Mouse (Mus musculus) forebrain, embryonic 16.5 days (tissue): ENCODE measurements around the gene Fdps. TPM values are rescaled to one million over a fixed set of nuclear protein-coding genes. Genes with fewer than 3 reads are reported as not detected.
"Not testable (repeated sequence)": the region's sequence is repeated elsewhere in the genome, so short reads cannot be mapped to it uniquely, and the experiment has no call there.

ENCODE experiments used
- ATAC-seq: fragments of 200-750 bp; cut with Nextera tagmentation; 2 replicates; pipeline ENCODE4 v1.8.0; 2017; ENCODE audit warnings: mild to moderate bottlenecking, moderate library complexity
- H3K27ac ChIP-seq: fragments of 300-500 bp; sonication (generic); 2 replicates; pipeline ENCODE4 v1.5.1; 2014; ENCODE audit warnings: low read length, control low read depth
- H3K27me3 ChIP-seq: fragments of 300-500 bp; sonication (generic); replicated peaks from 2 replicates; pipeline ENCODE4 v1.6.1; 2014; ENCODE audit warnings: low read length; ENCODE audit not compliant: control insufficient read depth, insufficient read depth
- H3K36me3 ChIP-seq: fragments of 300-500 bp; sonication (generic); 2 replicates; pipeline ENCODE4 v1.6.1; 2014; ENCODE audit not compliant: control insufficient read depth, insufficient read depth
- H3K4me1 ChIP-seq: fragments of 300-500 bp; sonication (generic); replicated peaks from 2 replicates; pipeline ENCODE4 v1.6.1; 2014; ENCODE audit warnings: low read length; ENCODE audit not compliant: control insufficient read depth, insufficient read depth
- H3K4me2 ChIP-seq: fragments of 300-500 bp; sonication (generic); 2 replicates; pipeline ENCODE4 v1.6.1; 2014; ENCODE audit warnings: mild to moderate bottlenecking, low read length, control low read depth
- H3K4me3 ChIP-seq: fragments of 300-500 bp; sonication (generic); replicated peaks from 2 replicates; pipeline ENCODE4 v1.5.1; 2014; ENCODE audit warnings: mild to moderate bottlenecking, low read length, control low read depth
- H3K9ac ChIP-seq: fragments of 300-500 bp; sonication (generic); replicated peaks from 2 replicates; pipeline ENCODE4 v1.6.1; 2014; ENCODE audit warnings: low read depth, low read length, control low read depth
- H3K9me3 ChIP-seq: fragments of 300-500 bp; sonication (generic); 2 replicates; pipeline ENCODE4 v1.6.1; 2016; ENCODE audit warnings: low read length; ENCODE audit not compliant: control insufficient read depth
- WGBS: fragments of 180-500 bp; shearing (Covaris S2); extraction: QIAGEN DNeasy Blood & Tissue Kit; methylation state at CpG from one replicate; pipeline ENCODE4 v1.1.7; 2014; 5-methylcytosine and 5-hydroxymethylcytosine counted together
- polyA plus RNA-seq: library from polyadenylated mRNA; unstranded; fragments of >200 nt; fragmentation: Nextera tagmentation; extraction: Ambion mirVana; gene quantifications from 2 replicates; pipeline ENCODE4 v1.2.1, GENCODE M21; 2015

Gene Fdps
- polyA plus RNA-seq, 1 experiment from 2014 or later = 438 TPM

GRCm38 (mm10) chr3:89082287-89082686 lies 19.5 kb downstream of the Fdps start:
- peaks cover 20% of the 10 kb centered on the region for H3K36me3 ChIP-seq
- not testable (repeated sequence) for H3K9me3 ChIP-seq, H3K4me3 ChIP-seq, H3K9ac ChIP-seq, H3K4me2 ChIP-seq, H3K27me3 ChIP-seq, ATAC-seq, H3K4me1 ChIP-seq, H3K27ac ChIP-seq

GRCm38 (mm10) chr3:89077383-89077782 lies 24.4 kb downstream of the Fdps start:
- H3K4me2 ChIP-seq = no peak overlapping the region
- no peak overlapping the region for H3K4me3 ChIP-seq
- no peak for ATAC-seq
- H3K9me3 ChIP-seq = no peaks in the 10 kb centered on the region
- H3K27me3 ChIP-seq = no peaks in the 10 kb centered on the region
- no peak overlapping the region for H3K9ac ChIP-seq
- 97% methylated on average over 9 of the region's 9 CpGs for WGBS
- no peaks in the 10 kb centered on the region for H3K4me1 ChIP-seq
- H3K36me3 ChIP-seq = peaks cover 40% of the 10 kb centered on the region
- no peak overlapping the region for H3K27ac ChIP-seq

- H3K27me3 ChIP-seq = no peaks in the 10 kb centered on the region
- no peak overlapping the region for H3K4me3 ChIP-seq
- H3K9ac ChIP-seq = no peak overlapping the region
- H3K9me3 ChIP-seq = no peaks in the 10 kb centered on the region
- no peak for ATAC-seq
- H3K4me2 ChIP-seq = no peak overlapping the region
- no peaks in the 10 kb centered on the region for H3K4me1 ChIP-seq
- H3K27ac ChIP-seq = no peak overlapping the region
- peaks cover 66% of the 10 kb centered on the region for H3K36me3 ChIP-seq
These were observed 34.5 kb downstream of the Fdps start for GRCm38 (mm10) chr3:89067265-89067664.

GRCm38 (mm10) chr3:89061696-89062095 lies 40.1 kb downstream of the Fdps start:
- H3K9ac ChIP-seq = no peak overlapping the region
- no peak overlapping the region for H3K4me2 ChIP-seq
- H3K4me1 ChIP-seq = no peaks in the 10 kb centered on the region
- no peak overlapping the region for H3K4me3 ChIP-seq
- no peak for ATAC-seq
- H3K27ac ChIP-seq = no peak overlapping the region
- H3K27me3 ChIP-seq = no peaks in the 10 kb centered on the region
- H3K36me3 ChIP-seq = peaks cover 40% of the 10 kb centered on the region
- WGBS = 67% methylated on average over 3 of the region's 3 CpGs
- H3K9me3 ChIP-seq = no peaks in the 10 kb centered on the region

DNA sequence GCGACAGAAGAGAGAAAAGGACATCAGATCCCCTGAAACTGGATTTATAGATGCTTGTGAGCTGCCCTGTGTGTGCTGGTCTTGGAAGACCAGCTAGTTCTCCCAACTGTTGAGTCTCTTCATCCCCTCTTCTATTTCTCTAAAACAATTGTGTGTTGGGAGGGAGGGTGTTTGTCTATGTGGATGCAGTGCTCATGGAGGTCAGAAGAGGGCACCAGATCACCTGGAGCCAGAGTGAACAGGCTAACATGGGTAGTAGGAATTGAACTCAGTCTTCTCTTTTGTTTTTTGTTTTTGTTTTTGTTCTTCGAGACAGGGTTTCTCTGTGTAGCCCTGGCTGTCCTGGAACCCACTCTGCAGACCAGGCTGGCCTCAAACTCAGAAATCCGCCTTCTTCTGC lies 43.0 kb downstream of the Fdps start:
- Histone ChIP-seq H3K4me3 (no peak overlapping the region), H3K27me3 (no peaks in the 10 kb centered on the region), H3K9me3 (no peaks in the 10 kb centered on the region), H3K36me3 (peaks cover 29% of the 10 kb centered on the region), H3K4me1 (no peaks in the 10 kb centered on the region), H3K9ac (no peak overlapping the region), H3K27ac (no peak overlapping the region), H3K4me2 (no peak overlapping the region)
- no peak for ATAC-seq
- 68% methylated on average over 3 of the region's 3 CpGs for WGBS

GRCm38 (mm10) chr3:89058361-89058760 lies 43.4 kb downstream of the Fdps start:
- Histone ChIP-seq H3K4me3 (no peak overlapping the region), H3K9ac (no peak overlapping the region), H3K4me1 (no peaks in the 10 kb centered on the region), H3K4me2 (no peak overlapping the region), H3K36me3 (peaks cover 25% of the 10 kb centered on the region), H3K27ac (no peak overlapping the region), H3K9me3 (no peaks in the 10 kb centered on the region), H3K27me3 (no peaks in the 10 kb centered on the region)
- 94% methylated on average over 9 of the region's 9 CpGs for WGBS
- no peak for ATAC-seq

Other genes starting within 250 kb of the Fdps start
- gene Msto1, start 188.0 kb downstream of the Fdps start, polyA plus RNA-seq = 44.5 and 47.7 TPM in 2 replicates
- gene Ash1l, start 151.3 kb downstream of the Fdps start, polyA plus RNA-seq = 22.6 and 24.6 TPM in 2 replicates
- gene Dap3, start 150.8 kb downstream of the Fdps start, polyA plus RNA-seq = 161 and 168 TPM in 2 replicates
- gene Rusc1, start 8.6 kb downstream of the Fdps start, polyA plus RNA-seq = 74.4 and 76.8 TPM in 2 replicates
- not detected in 2 replicates for gene Gm43738, start 860 bp downstream of the Fdps start, polyA plus RNA-seq
- 0.13 TPM in 1 of 2 replicates, not detected in the other for gene Pklr, start 34.2 kb upstream of the Fdps start, polyA plus RNA-seq
- 34.0 and 39.6 TPM in 2 replicates for gene Hcn3, start 58.2 kb upstream of the Fdps start, polyA plus RNA-seq
- gene Clk2, start 62.8 kb upstream of the Fdps start, polyA plus RNA-seq = 19.2 and 23.9 TPM in 2 replicates
- 125 and 128 TPM in 2 replicates for gene Scamp3, start 75.5 kb upstream of the Fdps start, polyA plus RNA-seq
- 26.5 and 30.7 TPM in 2 replicates for gene Fam189b, start 81.2 kb upstream of the Fdps start, polyA plus RNA-seq
- gene Gba, start 101.0 kb upstream of the Fdps start, polyA plus RNA-seq = 44.8 and 46.7 TPM in 2 replicates
- gene Thbs3, start 113.2 kb upstream of the Fdps start, polyA plus RNA-seq = 61.5 and 84.2 TPM in 2 replicates
- gene Mtx1, start 125.1 kb upstream of the Fdps start, polyA plus RNA-seq = 180 and 183 TPM in 2 replicates
- gene Muc1, start 127.1 kb upstream of the Fdps start, polyA plus RNA-seq = 1.6 and 1.7 TPM in 2 replicates
- 187 and 195 TPM in 2 replicates for gene Krtcap2, start 144.0 kb upstream of the Fdps start, polyA plus RNA-seq
- 62.5 and 76.1 TPM in 2 replicates for gene Trim46, start 144.3 kb upstream of the Fdps start, polyA plus RNA-seq
- 67.0 and 73.5 TPM in 2 replicates for gene Dpm3, start 157.4 kb upstream of the Fdps start, polyA plus RNA-seq
- 38.6 and 41.2 TPM in 2 replicates for gene Slc50a1, start 168.6 kb upstream of the Fdps start, polyA plus RNA-seq
- 8.3 and 9.5 TPM in 2 replicates for gene Efna1, start 179.2 kb upstream of the Fdps start, polyA plus RNA-seq
- 55.3 and 55.8 TPM in 2 replicates for gene Efna3, start 221.0 kb upstream of the Fdps start, polyA plus RNA-seq
- 14.1 and 16.7 TPM in 2 replicates for gene Efna4, start 236.1 kb upstream of the Fdps start, polyA plus RNA-seq
- 40.4 and 55.2 TPM in 2 replicates for gene Adam15, start 248.0 kb upstream of the Fdps start, polyA plus RNA-seq